9 mouse cellular contexts compared by ENCODE assay signal in genomic region chr10:119819740-119820139, GRCm38 (mm10).
DNase-seq lines count a peak whose midpoint lies in the region; ATAC-seq and TF ChIP-seq lines count a peak whose summit lies in the region.
"Had no signal": no experiment of that assay in that cellular context is flagged by ENCODE, and none has a peak within 500 bp of the region (broad histone marks: within the 10 kb centered on the region; RNA-seq: fewer than 3 reads in every experiment).

No protein-coding gene starts in this region.

- peak overlapping the region; percentile 31 for H3K4me3 ChIP-seq in heart, adult 2 months
- peak overlapping the region; percentile 14 for H3K4me3 ChIP-seq in neural tube, embryonic 11.5 days (ENCODE audit: low read depth, low read length)
- no peak overlapping the region for H3K4me3 ChIP-seq in liver, embryonic 12.5 days

- WGBS in heart, adult 2 months, result 48% methylated on average over 5 of the region's 5 CpGs
- WGBS in neural tube, embryonic 11.5 days, result 35% methylated on average over 5 of the region's 5 CpGs
- 61% methylated on average over 5 of the region's 5 CpGs for WGBS in liver, embryonic 12.5 days (ENCODE audit: insufficient replicate concordance)

- TF ChIP-seq CTCF in heart, adult 2 months (IDR thresholded peaks at IDR 0.05), result no peak

- no peak overlapping the region for H3K9ac ChIP-seq in heart, adult 2 months (ENCODE audit: low read depth, low read length)
- H3K9ac ChIP-seq in neural tube, embryonic 11.5 days (ENCODE audit: low read length), result peak overlapping the region; percentile 15
- no peak overlapping the region for H3K9ac ChIP-seq in liver, embryonic 12.5 days

- H3K79me2 ChIP-seq in heart, adult 2 months (replicated peaks; ENCODE audit: control insufficient read depth, insufficient read depth, low read length), result no peaks in the 10 kb centered on the region

- no peaks in the 10 kb centered on the region for H3K9me3 ChIP-seq in neural tube, embryonic 11.5 days (ENCODE audit: control insufficient read depth, low read length)
- no peaks in the 10 kb centered on the region for H3K9me3 ChIP-seq in liver, embryonic 12.5 days (replicated peaks)

- H3K4me1 ChIP-seq in heart, adult 2 months (ENCODE audit: control insufficient read depth, insufficient read depth, low read length), result no peaks in the 10 kb centered on the region
- peaks cover 24% of the 10 kb centered on the region for H3K4me1 ChIP-seq in neural tube, embryonic 11.5 days (ENCODE audit: control insufficient read depth, insufficient read depth, low read length)
- H3K4me1 ChIP-seq in liver, embryonic 12.5 days, result no peaks in the 10 kb centered on the region

- no peak overlapping the region for H3K27ac ChIP-seq in heart, adult 2 months
- peak overlapping the region; percentile 71 for H3K27ac ChIP-seq in neural tube, embryonic 11.5 days (ENCODE audit: low read depth, low read length)
- H3K27ac ChIP-seq in liver, embryonic 12.5 days, result no peak overlapping the region

- intact Hi-C loops in heart, adult 2 months (cut with DNase I), result no loop called here
- intact Hi-C loops in heart, postnatal 10 days (cut with DNase I), result no loop called here

- no peaks in the 10 kb centered on the region for H3K36me3 ChIP-seq in heart, adult 2 months (ENCODE audit: control insufficient read depth, insufficient read depth, low read length)
- H3K36me3 ChIP-seq in neural tube, embryonic 11.5 days (ENCODE audit: control insufficient read depth, insufficient read depth, low read length), result no peaks in the 10 kb centered on the region
- no peaks in the 10 kb centered on the region for H3K36me3 ChIP-seq in liver, embryonic 12.5 days

- H3K4me2 ChIP-seq in neural tube, embryonic 11.5 days (ENCODE audit: low read depth), result peak overlapping the region; percentile 40
- peak overlapping the region; percentile 7 for H3K4me2 ChIP-seq in liver, embryonic 12.5 days

- TF ChIP-seq EP300 in heart, adult 2 months (IDR thresholded peaks at IDR 0.05; ENCODE audit: insufficient read depth, low read depth, low read length), result no peak

- ATAC-seq in neural tube, embryonic 11.5 days (ENCODE audit: insufficient read depth, low FRiP score, low TSS enrichment), result no peak
- ATAC-seq in liver, embryonic 12.5 days, result no peak
- no peak for ATAC-seq in cerebellum, adult (ENCODE audit: insufficient number of reproducible peaks, low FRiP score, low TSS enrichment)
- no peak for ATAC-seq in activated CD4-positive, CD25-positive, alpha-beta regulatory T cell, adult 4 months

- no peaks in the 10 kb centered on the region for H3K27me3 ChIP-seq in heart, adult 2 months (ENCODE audit: control insufficient read depth, insufficient read depth, low read length)
- no peaks in the 10 kb centered on the region for H3K27me3 ChIP-seq in neural tube, embryonic 11.5 days (ENCODE audit: control insufficient read depth, insufficient read depth, low read length)
- no peaks in the 10 kb centered on the region for H3K27me3 ChIP-seq in liver, embryonic 12.5 days (replicated peaks)

- no peak for DNase-seq in heart, adult 2 months
- DNase-seq in heart, postnatal 10 days, result no peak
- no peak for DNase-seq in neural tube, embryonic 11.5 days (ENCODE audit: low spot score)
- no peak for DNase-seq in neural tube, embryonic 10.5 days (ENCODE audit: extremely low spot score, low spot score)
- DNase-seq in cerebellum, adult 18-20 months, result no peak
- DNase-seq: gastrocnemius, postnatal 10 days had no signal

- no peak for TF ChIP-seq POLR2A in heart, adult 2 months (IDR thresholded peaks at IDR 0.05; ENCODE audit: insufficient read depth, low read depth, low read length)
